Mouse (Mus musculus) retina, postnatal 7 days (tissue): ENCODE results near the gene Gramd1b.

Experiments used
- DNase-seq: peaks from one replicate; pipeline ENCODE4 v3.0.0-alpha.2; 2012; ENCODE audit warnings: low read depth, low spot score

Gramd1b gene

GRCm38 (mm10) chr9:40370151-40370550, 161.0 kb downstream of the Gramd1b start:
- no peak for DNase-seq

DNA sequence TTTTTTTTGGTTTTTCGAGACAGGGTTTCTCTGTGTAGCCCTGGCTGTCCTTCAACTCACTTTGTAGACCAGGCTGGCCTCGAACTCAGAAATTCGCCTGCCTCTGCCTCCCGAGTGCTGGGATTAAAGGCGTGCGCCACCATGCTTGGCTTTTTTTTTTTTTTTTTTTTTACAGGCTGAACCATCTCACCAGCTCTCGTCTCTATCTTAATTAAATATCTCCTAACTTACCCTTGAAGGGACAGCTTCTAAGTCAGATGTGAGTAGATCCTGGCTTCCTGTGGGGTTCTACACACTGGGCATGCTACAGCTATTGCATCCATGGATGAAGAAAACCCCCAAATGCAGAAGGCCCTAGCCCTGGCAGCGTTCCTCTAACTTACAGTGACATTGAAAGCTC, 164.4 kb downstream of the Gramd1b start:
- DNase-seq: no peak

DNA sequence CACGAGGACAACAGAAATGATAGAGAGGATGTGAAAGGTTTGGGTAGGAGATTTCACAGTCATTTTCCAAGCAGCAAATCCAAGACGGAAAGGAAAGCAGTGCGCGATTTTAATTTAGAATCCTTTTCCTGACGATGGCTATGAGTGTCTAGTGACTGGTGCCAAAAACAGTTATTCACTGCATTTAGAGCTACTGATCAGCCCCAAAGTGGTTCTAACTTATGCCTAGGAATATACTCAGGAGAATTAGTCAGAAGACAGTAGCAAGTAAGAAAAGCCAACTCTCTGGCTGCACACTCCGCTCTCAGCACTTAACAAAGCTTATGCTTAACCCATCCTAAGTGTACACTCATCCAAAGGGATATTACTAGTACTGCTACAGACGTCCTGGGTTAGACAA, 166.9 kb downstream of the Gramd1b start:
- DNase-seq: no peak

GRCm38 (mm10) chr9:40361970-40362369, 169.2 kb downstream of the Gramd1b start:
- no peak for DNase-seq

DNA sequence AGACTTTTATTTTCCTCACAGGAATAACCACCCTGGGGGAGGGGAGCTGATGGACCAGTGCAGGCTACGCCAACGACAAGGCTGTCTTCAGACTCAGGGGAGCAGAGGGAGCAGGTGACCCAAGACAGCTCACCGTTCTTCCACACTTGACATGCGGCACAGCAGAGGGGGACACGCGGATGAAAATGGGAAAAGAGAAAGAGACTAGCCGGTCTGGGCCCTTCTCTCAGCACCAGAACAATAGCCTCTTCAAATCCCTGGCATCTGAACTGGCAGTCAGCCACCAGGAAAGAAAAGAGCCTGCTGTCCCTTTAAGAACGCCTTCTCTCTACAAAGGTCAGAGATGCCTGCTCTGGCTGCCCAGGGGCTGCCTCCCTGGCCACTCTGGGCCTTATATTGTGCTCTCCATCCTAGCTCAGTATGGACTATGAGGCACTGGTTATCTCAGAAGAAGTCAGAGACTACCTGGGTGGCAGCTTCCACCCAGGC, 172.7 kb downstream of the Gramd1b start:
- DNase-seq: no peak

GRCm38 (mm10) chr9:40356768-40357446, 174.3 kb downstream of the Gramd1b start:
- DNase-seq: no peak

DNA sequence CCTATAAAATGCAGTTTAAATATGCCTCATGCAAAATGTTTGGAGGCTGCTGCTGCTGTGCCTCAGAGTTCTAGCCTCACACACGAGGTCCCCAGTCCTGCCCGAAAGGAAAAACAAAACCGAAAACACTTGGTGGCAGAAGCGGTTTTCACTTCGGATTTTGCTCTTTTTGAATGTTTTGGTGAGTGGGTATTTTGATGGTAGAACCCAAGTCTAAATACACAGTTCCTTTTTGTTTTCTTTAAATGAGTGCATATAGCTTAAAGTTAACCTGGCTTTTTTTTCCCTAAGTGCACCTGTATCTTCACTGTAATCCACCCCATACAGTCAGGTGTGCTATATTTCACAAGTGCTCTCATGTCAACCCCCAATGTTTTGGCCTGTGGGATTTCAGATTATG, 174.8 kb downstream of the Gramd1b start:
- DNase-seq: no peak

GRCm38 (mm10) chr9:40355406-40355805, 175.8 kb downstream of the Gramd1b start:
- no peak for DNase-seq

DNA sequence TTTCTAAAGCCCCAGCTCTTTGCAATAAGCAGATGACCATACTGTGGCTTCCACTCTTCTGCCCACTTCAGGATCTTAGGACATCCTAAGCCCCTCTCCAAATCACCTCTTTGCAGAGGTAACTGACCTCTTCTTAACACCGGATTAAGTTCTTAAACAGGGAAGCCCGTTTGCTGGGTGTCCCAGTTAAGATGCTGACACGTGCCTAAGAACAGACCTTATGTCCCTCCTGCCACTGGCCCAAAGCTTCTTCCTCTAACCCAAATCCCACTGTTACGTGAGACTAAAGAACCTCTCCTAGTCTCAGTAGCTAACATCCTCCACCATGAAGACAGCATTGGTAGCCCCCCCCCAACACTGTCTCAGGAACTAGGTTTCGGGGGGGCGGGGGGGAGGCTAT, 177.6 kb downstream of the Gramd1b start:
- DNase-seq: peak; percentile 55

GRCm38 (mm10) chr9:40350640-40351039, 180.5 kb downstream of the Gramd1b start:
- no peak for DNase-seq

GRCm38 (mm10) chr9:40350052-40350451, 181.1 kb downstream of the Gramd1b start:
- DNase-seq: no peak

DNA sequence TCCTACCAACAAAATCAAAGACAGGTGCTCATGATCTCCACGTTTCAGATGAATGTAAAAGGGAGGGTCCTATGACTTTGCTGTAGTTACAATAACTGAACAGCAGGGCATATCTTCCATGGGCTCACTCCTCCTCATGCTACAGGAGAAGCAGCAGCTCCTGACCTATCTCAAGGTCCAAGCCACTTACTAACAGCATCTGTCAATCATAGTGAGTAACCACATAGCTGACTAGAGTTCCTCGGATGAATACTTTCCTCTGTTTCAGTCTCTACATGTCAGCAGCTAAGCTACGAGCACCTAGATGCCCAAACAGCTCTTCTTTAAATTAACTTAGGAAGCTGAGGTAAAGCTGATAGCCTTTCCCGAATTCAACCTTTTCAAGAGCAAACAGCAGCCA, 181.6 kb downstream of the Gramd1b start:
- DNase-seq: no peak

DNA sequence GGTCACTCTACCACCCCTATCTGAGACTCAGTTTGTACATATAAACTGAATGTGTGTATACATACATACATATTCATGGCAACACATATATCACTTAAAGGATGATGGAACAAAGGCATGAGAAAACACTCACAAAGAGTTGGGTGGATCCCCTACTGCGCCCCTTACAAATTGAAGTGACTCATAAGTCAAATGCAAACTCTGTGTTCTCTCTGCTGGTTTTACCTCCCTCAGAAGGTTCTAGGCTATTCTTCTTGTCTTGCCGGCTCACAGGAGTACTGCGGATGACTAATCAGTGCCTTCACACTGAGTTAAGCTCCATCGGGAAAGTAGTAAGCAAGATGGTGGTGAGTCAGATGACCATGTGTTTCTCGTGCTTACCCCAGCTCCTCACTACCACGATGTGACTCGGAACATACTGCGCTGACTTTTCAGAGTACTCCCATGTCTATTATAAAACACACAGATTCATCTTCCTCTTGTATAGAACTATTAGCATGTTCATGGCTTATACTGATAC, 182.4 kb downstream of the Gramd1b start:
- DNase-seq: no peak

GRCm38 (mm10) chr9:40346232-40346984, 184.8 kb downstream of the Gramd1b start:
- peak; percentile 46 for DNase-seq

GRCm38 (mm10) chr9:40345493-40346231, 185.5 kb downstream of the Gramd1b start:
- DNase-seq: no peak

DNA sequence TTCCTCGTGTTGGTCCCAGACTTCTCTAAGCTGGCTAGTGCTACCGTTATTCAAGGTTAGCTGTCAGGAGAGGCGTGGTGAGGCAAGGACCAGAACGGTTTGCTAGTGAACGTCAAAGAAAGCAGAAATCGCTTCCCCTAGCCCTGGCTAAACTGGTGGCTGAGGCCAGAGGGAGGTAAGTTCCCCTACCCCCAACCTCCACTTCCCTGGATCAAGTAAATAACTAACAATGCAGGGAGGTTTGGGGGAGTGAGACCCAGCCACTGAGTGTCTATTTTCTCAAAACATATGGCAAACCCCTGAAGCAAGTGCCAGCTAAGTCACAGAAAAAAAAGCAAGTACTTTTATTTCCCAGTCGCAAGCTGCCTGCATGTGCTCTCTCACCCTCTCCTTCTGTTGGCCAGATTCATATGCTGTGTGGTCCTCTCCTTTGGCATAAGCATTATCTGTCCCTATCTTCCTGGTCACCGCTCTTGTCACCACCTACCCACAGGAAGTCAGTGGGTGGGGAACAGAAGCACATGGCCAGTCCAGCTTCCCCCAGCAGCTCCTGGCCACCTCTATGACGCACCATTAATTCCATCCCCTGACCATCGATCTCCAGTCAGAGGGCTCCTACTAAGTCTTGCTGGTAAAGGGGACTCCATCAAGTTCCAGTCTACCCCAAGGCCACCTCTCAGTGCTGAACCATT, 186.2 kb downstream of the Gramd1b start:
- DNase-seq: no peak

DNA sequence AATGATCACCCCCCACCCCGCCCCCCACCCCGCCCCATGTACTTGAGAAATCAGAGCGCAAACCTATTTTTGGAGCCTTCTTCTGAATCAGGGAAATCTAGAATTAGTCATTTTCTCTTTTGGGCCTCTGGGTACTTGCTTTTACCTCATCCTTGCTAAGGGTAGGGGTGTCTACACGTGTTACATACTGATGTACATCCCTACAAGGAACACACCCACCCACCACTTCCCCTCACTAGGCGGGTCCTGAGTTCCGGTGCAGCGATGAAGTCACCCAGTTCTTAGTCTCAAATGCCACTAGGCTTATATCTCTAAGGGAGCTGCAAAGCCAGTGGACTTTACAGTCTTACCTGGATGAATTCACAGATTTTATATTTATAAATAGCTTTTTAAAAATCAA, 187.4 kb downstream of the Gramd1b start:
- no peak for DNase-seq

DNA sequence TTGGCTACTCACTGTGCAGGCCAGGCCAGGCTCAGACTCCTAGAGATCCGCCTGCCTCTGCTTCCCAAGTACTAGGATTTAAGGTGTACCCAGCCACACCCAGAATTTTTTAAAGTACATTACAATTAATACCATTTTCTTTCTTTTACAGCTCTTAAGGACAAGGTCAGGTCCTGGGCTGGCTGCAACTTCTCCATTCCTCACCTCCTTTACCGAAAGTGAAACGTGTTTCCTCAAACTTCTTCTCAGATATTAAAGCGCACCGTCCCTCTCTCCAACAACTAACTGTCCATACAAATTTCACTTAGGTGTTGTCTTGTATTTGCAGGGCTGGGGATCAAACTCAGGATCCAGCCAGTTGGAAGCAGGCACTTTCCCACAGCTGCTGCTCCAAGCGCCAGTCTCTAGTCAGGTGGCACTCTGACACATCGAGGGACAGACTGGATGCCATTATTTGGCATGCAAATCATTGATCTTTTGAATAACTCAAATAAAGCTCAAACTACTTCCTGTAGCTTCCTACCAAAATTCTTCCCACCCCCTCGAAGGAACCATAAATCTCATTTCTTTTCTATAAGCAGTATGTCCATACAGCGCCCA, 188.0 kb downstream of the Gramd1b start:
- no peak for DNase-seq

GRCm38 (mm10) chr9:40342101-40342500, 189.1 kb downstream of the Gramd1b start:
- DNase-seq: no peak

GRCm38 (mm10) chr9:40339578-40339977, 191.6 kb downstream of the Gramd1b start:
- DNase-seq: no peak

- DNase-seq: no peak
These were observed 193.9 kb downstream of the Gramd1b start for GRCm38 (mm10) chr9:40337131-40337820.
